Mouse (Mus musculus) hindbrain, embryonic 12.5 days (tissue): Measurements from ENCODE around the gene Slc22a12. TPM values are rescaled to one million over a fixed set of nuclear protein-coding genes. Genes with fewer than 3 reads are reported as not detected.

ENCODE experiments used
- ATAC-seq: fragments of 200-750 bp; cut with Nextera tagmentation; 2 replicates; pipeline ENCODE4 v1.8.0; 2017; ENCODE audit warnings: moderate TSS enrichment; ENCODE audit not compliant: low FRiP score
- H3K27ac ChIP-seq: fragments of 300-500 bp; sonication (generic); 2 replicates; pipeline ENCODE4 v1.5.1; 2016; ENCODE audit warnings: mild to moderate bottlenecking
- H3K27me3 ChIP-seq: fragments of 300-500 bp; sonication (generic); 2 replicates; pipeline ENCODE4 v1.6.1; 2016; ENCODE audit warnings: mild to moderate bottlenecking
- H3K36me3 ChIP-seq: fragments of 300-500 bp; sonication (generic); 2 replicates; pipeline ENCODE4 v1.6.1; 2016; ENCODE audit warnings: mild to moderate bottlenecking
- H3K4me1 ChIP-seq: fragments of 300-500 bp; sonication (generic); 2 replicates; pipeline ENCODE4 v1.6.1; 2016
- H3K4me2 ChIP-seq: fragments of 300-500 bp; sonication (generic); replicated peaks from 2 replicates; pipeline ENCODE4 v1.6.1; 2016; ENCODE audit warnings: mild to moderate bottlenecking
- H3K4me3 ChIP-seq: fragments of 300-500 bp; sonication (generic); 2 replicates; pipeline ENCODE4 v1.5.1; 2016; ENCODE audit warnings: mild to moderate bottlenecking
- H3K9ac ChIP-seq: fragments of 300-500 bp; sonication (generic); 2 replicates; pipeline ENCODE4 v1.6.1; 2016; ENCODE audit warnings: mild to moderate bottlenecking, moderate library complexity
- H3K9me3 ChIP-seq: fragments of 300-500 bp; sonication (generic); replicated peaks from 2 replicates; pipeline ENCODE4 v1.6.1; 2016; ENCODE audit warnings: mild to moderate bottlenecking
- WGBS: fragments of 180-500 bp; shearing (Covaris S2); methylation state at CpG from one replicate; pipeline ENCODE4 v1.1.7; 2016; 5-methylcytosine and 5-hydroxymethylcytosine counted together
- polyA plus RNA-seq: library from polyadenylated mRNA; unstranded; fragments of >200 nt; fragmentation: Nextera tagmentation; extraction: Ambion mirVana; gene quantifications from 2 replicates; pipeline ENCODE4 v1.2.1, GENCODE M21; 2016

Slc22a12 gene
- polyA plus RNA-seq, 1 experiment from 2014 or later = not detected

- Histone ChIP-seq H3K9me3 (no peaks in the 10 kb centered on the region), H3K36me3 (peaks cover 36% of the 10 kb centered on the region), H3K4me2 (no peak overlapping the region), H3K4me1 (peaks cover 52% of the 10 kb centered on the region), H3K9ac (no peak overlapping the region), H3K27ac (no peak overlapping the region), H3K27me3 (no peaks in the 10 kb centered on the region), H3K4me3 (no peak overlapping the region)
- no peak for ATAC-seq
- WGBS = 9% methylated on average over 15 of the region's 15 CpGs
These were observed 29.3 kb downstream of the Slc22a12 start for GRCm38 (mm10) chr19:6513389-6514139.

GRCm38 (mm10) chr19:6510546-6510945 is 32.3 kb downstream of the Slc22a12 start:
- Histone ChIP-seq H3K4me3 (no peak overlapping the region), H3K4me1 (peaks cover 42% of the 10 kb centered on the region), H3K9ac (no peak overlapping the region), H3K4me2 (no peak overlapping the region), H3K9me3 (no peaks in the 10 kb centered on the region), H3K36me3 (peaks cover 29% of the 10 kb centered on the region), H3K27ac (no peak overlapping the region), H3K27me3 (no peaks in the 10 kb centered on the region; the same call in 1 of the 2 replicates)
- no peak for ATAC-seq
- 85% methylated on average over 2 of the region's 2 CpGs for WGBS

DNA sequence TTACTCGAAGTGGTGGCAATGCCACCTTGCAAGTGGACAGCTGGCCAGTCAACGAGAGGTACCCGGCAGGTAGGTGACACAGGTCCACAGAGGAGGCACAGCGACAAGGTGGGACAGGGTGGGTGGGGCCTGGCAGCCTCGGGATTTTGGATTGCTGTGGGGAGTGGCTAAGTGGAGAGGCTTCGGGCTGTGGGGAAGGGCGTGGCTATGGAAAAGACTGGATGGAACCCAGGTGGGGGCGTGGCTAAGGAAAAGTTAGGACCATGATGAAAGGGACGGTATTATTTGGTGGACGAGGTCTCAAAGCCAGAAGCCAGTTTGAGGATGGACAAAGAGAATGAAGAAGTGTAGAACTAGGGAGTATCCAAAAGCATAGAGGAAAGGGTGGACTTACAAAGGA is 33.0 kb downstream of the Slc22a12 start:
- Histone ChIP-seq H3K27me3 (peaks cover 5% of the 10 kb centered on the region), H3K9ac (no peak overlapping the region), H3K4me2 (no peak overlapping the region), H3K4me1 (peaks cover 41% of the 10 kb centered on the region), H3K36me3 (peaks cover 35% of the 10 kb centered on the region), H3K27ac (no peak overlapping the region), H3K4me3 (no peak overlapping the region), H3K9me3 (no peaks in the 10 kb centered on the region)
- no peak for ATAC-seq
- 76% methylated on average over 10 of the region's 10 CpGs for WGBS

DNA sequence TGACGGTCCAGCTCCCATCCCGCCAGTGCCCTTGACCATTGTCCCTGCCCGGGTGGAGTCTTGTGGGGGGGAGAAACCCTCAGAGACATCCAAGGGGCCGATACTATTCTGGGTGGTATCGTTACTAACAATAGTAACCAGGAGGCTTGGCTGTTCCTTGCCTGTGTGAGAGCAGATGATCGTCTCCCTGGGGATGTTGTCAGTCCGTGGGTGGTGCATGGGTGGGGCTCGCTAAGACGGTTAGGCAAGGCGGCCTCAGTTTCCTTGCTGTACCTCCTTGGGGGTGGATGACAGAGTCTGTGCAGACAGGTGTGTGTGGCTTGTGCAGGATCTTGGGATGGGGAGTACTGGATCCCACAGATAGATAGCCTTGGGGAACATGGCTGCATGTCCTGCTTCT is 35.4 kb downstream of the Slc22a12 start:
- peaks cover 41% of the 10 kb centered on the region for H3K4me1 ChIP-seq

GRCm38 (mm10) chr19:6504656-6505045 is 38.2 kb downstream of the Slc22a12 start:
- 96% methylated on average over 12 of the region's 12 CpGs for WGBS

More for the DNA sequence above, 35.4 kb downstream of the Slc22a12 start:
- H3K4me3 ChIP-seq = no peak overlapping the region
- H3K4me2 ChIP-seq = no peak overlapping the region
- H3K27ac ChIP-seq = no peak overlapping the region
- peaks cover 39% of the 10 kb centered on the region for H3K36me3 ChIP-seq
- H3K27me3 ChIP-seq = peaks cover 9% of the 10 kb centered on the region
- no peak for ATAC-seq
- no peaks in the 10 kb centered on the region for H3K9me3 ChIP-seq
- 42% methylated on average over 10 of the region's 10 CpGs for WGBS
- no peak overlapping the region for H3K9ac ChIP-seq

DNA sequence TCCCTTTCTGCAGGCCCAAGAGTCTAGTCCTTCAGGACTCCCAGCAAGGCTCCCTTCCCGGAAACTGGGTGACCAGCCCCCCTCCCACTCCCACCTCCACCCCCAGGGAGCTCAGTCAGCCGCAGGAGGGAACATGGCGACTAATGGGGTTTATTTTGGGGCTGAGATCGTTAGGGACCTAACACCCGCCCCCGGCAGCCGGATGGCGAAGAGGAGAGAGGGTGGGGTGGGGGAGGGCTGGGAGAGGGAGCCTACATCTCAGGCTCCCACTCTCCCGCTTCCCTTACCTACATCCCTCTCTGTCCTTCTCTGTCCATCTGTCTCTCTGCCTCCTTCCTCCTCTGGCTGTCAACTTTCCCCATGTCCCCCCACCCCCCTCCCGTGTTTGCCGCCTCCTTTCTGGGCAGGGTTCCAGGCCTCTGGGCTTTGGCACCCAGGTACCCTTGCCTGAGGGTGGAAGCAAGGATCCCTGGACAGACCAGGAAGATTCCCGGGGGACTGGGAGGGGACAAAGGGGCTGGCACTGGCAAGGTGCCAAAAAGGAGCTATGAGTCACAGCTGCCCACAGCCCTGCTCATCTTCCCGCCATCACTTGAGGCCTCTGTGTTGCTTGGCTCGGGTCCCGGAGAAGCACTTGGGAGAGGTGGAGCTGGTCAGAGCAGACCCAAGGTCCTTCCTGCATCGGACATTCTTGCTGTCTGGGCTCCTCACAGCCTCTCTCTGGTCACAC is 38.7 kb downstream of the Slc22a12 start:
- Histone ChIP-seq H3K4me3 (no peak overlapping the region), H3K27ac (0 out of 2 replicates have a peak overlapping the region, but pooled peaks have one; percentile 18), H3K4me2 (peak overlapping the region; percentile 84), H3K27me3 (peaks cover 35% of the 10 kb centered on the region), H3K4me1 (peaks cover 65% of the 10 kb centered on the region), H3K36me3 (peaks cover 23% of the 10 kb centered on the region), H3K9ac (peak overlapping the region; percentile 3; the same call in 1 of the 2 replicates), H3K9me3 (no peaks in the 10 kb centered on the region)
- WGBS = 43% methylated on average over 16 of the region's 16 CpGs
- no peak for ATAC-seq

More at GRCm38 (mm10) chr19:6504656-6505045, 38.2 kb downstream of the Slc22a12 start:
- H3K9me3 ChIP-seq = no peaks in the 10 kb centered on the region
- H3K4me2 ChIP-seq = no peak overlapping the region
- no peak overlapping the region for H3K9ac ChIP-seq
- ATAC-seq = no peak
- H3K27ac ChIP-seq = no peak overlapping the region
- no peak overlapping the region for H3K4me3 ChIP-seq
- peaks cover 30% of the 10 kb centered on the region for H3K27me3 ChIP-seq
- peaks cover 27% of the 10 kb centered on the region for H3K36me3 ChIP-seq
- peaks cover 65% of the 10 kb centered on the region for H3K4me1 ChIP-seq

GRCm38 (mm10) chr19:6502543-6503319 is 40.1 kb downstream of the Slc22a12 start:
- peak overlapping the region; percentile 85 for H3K4me3 ChIP-seq
- peak overlapping the region; percentile 70 for H3K9ac ChIP-seq
- H3K36me3 ChIP-seq = peaks cover 23% of the 10 kb centered on the region
- H3K27me3 ChIP-seq = peaks cover 44% of the 10 kb centered on the region
- 3% methylated on average over 20 of the region's 20 CpGs for WGBS
- H3K4me1 ChIP-seq = peaks cover 69% of the 10 kb centered on the region
- peak overlapping the region; percentile 84 for H3K4me2 ChIP-seq
- H3K9me3 ChIP-seq = no peaks in the 10 kb centered on the region
- peak overlapping the region; percentile 93 for H3K27ac ChIP-seq
- ATAC-seq = peak; percentile 32

DNA sequence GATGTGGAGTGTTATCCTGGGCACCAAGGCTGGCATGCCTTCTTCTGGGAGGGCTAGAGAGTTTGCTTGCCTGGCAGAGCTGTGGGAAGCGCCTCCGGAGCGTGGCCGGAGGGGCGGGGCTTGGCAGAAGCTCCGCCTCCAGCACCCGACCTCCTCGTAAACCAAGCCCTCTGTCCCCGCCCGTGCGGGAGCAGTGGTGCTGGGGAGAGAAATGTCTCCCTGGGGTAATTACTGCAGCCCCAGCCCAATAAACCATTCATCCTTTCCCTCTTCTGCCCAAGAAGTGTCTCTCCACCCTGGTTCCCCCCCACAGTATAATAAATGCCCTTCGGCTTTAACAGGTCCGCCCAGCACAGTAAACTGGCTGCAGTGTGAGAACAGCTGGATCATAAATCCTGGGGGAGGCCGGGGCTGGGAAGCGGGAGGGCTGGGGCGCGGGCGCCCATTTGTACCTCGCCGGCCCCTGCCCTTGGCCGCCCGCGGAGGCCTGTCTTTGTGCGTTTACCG is 40.7 kb downstream of the Slc22a12 start:
- peaks cover 44% of the 10 kb centered on the region for H3K27me3 ChIP-seq

DNA sequence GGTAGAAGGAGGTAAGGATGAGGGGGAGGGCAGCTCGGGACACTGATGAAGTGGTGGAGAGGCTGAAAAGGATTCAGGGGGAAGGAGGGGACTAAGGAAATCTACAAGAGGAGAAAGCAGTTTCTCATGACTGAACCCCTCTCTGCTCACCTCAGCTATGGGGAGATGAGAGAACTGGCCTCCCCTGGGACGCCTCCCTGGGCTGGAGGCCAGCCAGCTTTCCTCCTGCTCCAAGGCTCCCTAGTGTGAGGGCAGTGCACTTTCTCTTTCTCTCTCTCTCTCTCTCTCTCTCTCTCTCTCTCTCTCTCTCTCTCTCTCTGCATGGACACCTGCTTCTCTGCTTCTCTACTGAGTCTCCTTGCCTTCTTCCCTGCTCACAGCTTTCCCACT is 42.2 kb downstream of the Slc22a12 start:
- Histone ChIP-seq H3K4me2 (peak overlapping the region; percentile 84), H3K27me3 (peaks cover 56% of the 10 kb centered on the region), H3K9me3 (no peaks in the 10 kb centered on the region), H3K27ac (0 out of 2 replicates have a peak overlapping the region, but pooled peaks have one; percentile 95), H3K4me3 (peak overlapping the region; percentile 85), H3K36me3 (peaks cover 12% of the 10 kb centered on the region), H3K4me1 (peaks cover 72% of the 10 kb centered on the region), H3K9ac (peak overlapping the region; percentile 99)
- no peak for ATAC-seq
- WGBS = 30% methylated on average over 2 of the region's 2 CpGs

More for the DNA sequence above, 40.7 kb downstream of the Slc22a12 start:
- peak; percentile 49 for ATAC-seq
- Histone ChIP-seq H3K9me3 (no peaks in the 10 kb centered on the region), H3K9ac (peak overlapping the region; percentile 70), H3K4me2 (peak overlapping the region; percentile 84), H3K4me3 (peak overlapping the region; percentile 85), H3K4me1 (peaks cover 64% of the 10 kb centered on the region), H3K36me3 (peaks cover 21% of the 10 kb centered on the region), H3K27ac (peak overlapping the region; percentile 93)
- WGBS = under 1% methylated on average over 24 of the region's 25 CpGs

- H3K4me1 ChIP-seq = peaks cover 78% of the 10 kb centered on the region
- peak overlapping the region; percentile 95 for H3K27ac ChIP-seq
- no peak for ATAC-seq
- H3K9me3 ChIP-seq = no peaks in the 10 kb centered on the region
- 52% methylated on average over 6 of the region's 6 CpGs for WGBS
- peak overlapping the region; percentile 85 for H3K4me3 ChIP-seq
- peak overlapping the region; percentile 84 for H3K4me2 ChIP-seq
- H3K9ac ChIP-seq = peak overlapping the region; percentile 99
- peaks cover 57% of the 10 kb centered on the region for H3K27me3 ChIP-seq
- peaks cover 6% of the 10 kb centered on the region for H3K36me3 ChIP-seq
These were observed 42.8 kb downstream of the Slc22a12 start for GRCm38 (mm10) chr19:6499860-6500635.
